Mouse (Mus musculus) testis, postnatal 14 days (tissue): ENCODE measurements at regions not wholly inside any gene's neighbourhood (a gene's known extent, or its start where the extent isn't known, plus 50 kb on each side); places are given as distances from the start of the nearest gene placed in this dataset.

Experiments used
- DNase-seq: peaks from one replicate; pipeline ENCODE4 v3.0.0; 2021; ENCODE audit warnings: low spot score

DNA sequence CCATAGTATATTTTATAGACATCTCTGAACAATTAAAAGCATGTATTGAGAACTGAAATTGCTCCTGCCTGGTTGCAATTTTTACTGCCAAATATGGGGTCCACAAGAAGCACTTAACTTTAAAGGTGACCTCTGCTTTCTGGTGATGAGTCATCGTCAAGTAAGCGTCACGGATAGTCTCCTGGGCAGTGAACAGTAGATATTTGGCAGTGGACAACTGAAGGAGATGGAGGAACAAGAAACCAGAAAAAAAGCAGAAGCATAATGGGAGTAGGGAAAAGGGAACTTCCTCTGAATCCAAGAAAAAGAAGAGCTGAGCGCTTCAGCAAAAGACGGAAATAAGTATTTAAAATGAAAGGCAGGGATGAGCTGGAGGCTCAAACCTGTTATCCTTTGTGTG lies 199.3 kb downstream of the Sox4 start:
- no peak for DNase-seq

DNA sequence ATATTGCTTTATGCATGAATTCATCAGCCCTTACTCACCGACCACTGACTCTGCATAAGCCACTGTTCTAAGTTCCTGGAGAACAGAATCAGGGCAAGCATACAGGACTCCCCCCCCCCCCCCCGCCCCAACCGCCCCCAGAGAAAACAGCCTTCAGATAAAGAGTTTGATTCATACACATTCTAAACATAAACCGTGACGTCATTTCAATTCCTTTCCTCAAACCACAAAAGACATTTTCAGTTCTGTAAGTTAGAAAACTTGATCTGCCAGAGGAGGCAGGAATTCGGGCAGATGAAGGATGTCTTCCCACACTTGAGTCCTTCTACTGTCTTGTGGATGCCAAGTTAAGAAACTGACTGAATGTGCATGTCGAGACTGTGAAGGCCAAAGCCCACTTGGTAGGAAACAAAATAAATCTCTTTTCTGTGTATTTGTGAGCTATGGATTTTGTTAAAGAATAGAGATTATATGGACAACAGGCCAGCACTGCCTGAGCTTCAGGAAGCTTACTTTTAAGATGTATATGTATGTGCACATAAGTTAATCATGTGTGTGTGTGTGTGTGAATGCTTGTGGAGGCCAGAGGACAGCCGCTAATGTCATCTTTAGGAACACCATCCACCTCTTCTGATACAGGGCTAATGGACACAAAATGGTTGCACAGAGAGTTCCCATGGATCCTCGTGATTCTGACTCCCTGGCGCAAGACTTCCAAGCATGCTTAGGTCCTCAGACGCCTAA lies 202.4 kb downstream of the Sox4 start:
- no peak for DNase-seq

DNA sequence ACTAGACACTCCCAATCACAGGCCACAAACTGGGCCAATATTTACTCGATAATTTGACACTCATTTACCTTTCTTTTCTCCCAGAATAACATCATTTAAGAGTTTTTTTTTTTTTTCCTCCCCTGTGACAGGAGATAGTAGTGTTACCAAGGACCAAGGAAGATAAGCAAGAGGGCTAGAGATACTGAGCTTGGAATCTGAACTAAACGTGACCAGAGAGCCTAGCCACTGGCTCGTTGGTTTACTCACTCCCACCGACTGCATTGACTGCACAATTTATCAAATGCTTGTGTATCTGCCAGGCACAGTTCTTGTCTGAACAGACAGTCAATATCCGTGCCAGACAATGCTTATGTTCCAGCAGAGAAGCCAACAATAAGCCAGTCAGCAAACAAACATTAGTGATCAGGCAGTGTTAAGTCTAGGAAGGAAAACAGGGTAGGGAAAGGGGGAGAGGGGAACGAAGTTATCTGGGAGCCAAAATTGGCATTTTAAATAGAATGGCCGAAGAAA lies 213.3 kb downstream of the Sox4 start:
- no peak for DNase-seq

DNA sequence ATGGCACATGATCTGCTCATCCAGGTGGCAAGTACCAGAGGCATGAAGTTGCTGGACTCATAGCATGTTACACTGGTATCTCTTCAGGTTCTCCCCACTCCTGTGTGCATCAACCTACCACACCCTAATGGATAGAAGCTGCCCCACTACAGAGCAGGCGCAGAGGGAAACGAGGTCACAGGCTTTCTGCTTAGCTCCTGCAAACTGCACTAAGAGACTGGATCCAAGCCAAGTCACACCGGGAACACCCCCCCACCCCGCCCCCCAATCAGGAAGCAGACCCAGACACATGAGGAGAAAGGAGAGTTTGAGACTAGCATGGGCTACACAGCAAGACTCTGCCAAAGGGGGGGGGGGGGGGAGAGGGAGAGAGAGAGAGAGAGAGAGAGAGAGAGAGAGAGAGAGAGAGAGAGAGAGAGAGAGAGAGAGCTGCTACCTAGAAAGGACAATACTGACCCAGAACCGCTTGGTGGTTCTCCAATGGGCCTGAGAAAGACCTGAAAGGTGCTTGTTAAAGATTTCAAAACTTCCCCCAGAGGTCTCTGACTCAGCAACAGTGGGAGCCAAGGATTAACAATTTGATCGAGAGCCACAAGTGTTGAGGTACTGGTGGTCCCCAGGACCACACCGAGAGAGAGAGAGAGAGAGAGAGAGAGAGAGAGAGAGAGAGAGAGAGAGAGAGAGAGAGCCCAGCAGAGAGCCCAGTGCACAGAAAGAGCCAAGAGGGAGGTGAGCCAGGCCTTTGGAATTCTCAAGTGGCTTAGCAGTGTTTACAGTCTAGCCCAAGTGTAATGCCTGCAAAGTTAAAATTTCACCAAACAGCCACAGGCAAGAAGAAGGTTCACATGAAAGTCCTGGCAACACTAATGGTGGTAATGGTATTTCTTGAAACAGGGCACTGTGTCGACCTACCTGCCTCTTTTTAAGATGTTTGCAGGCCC lies 215.1 kb downstream of the Sox4 start:
- no peak for DNase-seq

DNA sequence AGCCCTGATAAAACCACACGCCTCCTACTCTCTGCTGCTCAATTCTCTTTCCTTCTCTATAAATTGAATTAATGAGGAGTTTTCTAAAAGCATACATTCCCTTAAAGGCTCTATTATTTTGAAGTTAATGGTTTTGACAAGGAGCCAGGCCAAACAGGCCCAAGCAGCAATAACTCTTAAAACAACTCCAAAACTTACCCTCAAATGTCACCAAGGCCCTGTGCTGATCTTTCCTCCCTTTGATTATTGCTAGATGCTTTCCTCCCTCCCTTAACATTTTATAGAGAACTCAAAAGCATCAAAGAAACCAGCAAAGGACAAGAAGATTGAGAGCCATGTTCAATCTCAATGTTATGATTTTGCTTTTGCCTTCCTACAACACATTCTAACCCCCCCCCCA lies 221.0 kb downstream of the Sox4 start:
- DNase-seq = no peak

DNA sequence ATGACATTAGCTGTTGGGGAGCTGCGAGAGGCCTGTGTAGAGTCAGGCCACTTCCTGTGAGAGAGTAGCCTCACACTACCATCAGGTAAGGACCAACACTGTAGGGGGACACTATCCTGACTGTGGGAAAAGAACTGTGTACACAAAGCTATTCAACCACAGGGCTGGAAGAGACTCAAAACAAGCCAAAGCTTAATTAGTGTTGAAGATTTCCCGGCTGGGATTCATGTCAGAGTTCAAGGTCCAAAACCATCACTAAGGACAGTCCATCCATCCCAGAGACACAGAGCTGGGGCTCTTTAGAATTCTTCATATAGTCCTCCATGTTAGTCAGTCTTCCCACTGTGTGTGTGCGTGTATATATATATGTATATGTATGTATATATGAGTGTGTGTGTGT lies 221.5 kb downstream of the Sox4 start:
- no peak for DNase-seq

DNA sequence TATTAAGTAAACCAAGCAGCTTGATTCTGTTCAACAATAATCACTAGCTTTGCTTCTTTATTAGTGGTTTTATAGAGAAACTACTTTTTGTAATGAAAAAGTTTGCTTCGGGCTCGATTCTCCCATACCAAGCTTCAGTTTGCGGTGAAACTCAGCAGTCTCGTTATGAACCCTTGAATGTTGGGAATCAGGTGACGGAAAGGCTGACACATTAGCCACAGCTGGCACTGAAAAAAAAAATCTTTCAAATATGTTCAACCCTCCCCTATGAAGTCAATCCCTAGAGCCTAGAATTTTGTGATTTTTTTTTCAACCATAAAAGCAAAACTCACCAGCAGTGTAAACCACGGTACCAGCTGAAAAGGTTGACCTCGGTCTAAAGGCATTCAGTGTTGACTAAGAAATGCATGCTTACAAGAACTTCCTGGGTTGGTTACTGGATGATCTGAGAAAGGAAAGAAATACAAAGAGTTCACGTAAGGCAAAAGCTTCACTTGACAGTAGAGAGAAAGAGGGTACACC lies 223.4 kb downstream of the Sox4 start:
- no peak for DNase-seq

DNA sequence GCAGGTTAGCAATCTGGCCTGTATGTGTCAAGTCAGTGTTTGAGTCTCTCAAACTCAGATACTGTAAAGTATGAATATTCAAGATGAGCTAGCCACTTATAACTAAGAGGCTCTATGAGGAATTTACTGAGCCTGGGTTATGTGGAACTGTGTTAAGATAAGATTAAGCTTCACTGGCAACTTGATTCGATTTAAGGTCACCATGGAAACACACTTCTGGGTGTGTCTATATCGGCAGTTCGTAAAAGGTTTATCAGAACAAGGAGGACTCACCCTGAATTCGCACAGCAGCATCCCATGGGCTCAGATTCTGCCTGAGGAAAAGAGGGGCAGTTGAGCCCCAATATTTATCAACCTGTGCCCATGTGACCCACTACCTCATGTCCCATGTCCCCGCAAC lies 224.7 kb downstream of the Sox4 start:
- DNase-seq = no peak

DNA sequence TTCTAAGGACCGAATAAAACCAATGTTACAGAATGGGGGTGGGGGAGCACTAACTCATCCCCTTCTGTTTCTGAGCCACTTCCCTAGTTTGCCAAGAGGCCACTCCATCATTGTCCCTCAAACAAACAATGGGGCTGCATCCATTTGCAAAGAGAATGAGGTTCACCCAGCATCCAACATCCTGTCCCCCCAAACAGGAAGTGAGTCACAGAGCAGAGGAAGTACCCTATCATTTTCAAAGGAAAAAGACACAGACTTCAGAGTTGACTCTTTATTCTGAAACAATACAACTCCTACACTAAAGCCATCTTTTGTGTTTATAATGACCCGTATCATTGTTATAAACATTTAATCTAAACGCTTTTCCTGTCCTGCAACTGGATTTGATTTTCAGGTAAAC lies 229.2 kb downstream of the Sox4 start:
- DNase-seq = no peak

DNA sequence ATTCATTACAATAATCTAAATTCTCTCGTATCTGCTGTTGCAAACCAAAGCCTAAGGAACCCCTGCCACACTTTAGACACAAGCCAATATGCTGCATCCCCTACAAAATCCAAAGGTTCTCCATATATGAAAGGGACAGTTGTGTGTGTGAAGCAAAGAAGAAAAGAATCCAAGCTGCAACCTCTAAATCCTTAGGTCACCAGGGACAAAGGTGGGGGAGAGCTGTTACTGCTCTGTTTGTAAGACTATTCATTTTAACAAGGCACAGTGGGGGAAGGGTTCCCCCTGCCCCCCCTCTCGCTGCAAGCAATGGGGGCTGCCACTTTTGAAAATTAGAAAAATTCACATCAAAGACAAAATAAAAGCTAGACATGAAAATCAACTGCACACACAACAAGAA lies 231.4 kb downstream of the Sox4 start:
- no peak for DNase-seq

DNA sequence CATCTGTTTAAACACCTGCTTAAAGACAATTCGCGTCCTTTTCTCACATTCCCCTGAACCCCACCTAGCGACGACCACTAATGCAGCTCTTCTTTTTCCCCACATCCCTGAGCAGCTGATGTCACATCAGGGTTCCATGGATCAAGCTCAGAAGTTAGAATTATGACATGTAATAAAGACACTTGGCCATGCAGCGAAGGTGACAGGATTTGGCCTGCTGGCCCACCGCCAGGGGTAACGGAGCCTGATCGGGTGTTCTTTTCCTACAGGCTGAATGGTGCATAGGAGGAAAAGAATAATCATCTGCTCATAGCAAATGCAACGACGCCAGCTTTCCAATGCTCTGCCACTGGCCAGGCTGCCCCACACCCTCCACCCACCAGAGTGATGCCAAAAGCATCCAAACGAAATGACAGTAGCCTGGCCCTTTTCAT lies 231.9 kb downstream of the Sox4 start:
- DNase-seq = no peak

DNA sequence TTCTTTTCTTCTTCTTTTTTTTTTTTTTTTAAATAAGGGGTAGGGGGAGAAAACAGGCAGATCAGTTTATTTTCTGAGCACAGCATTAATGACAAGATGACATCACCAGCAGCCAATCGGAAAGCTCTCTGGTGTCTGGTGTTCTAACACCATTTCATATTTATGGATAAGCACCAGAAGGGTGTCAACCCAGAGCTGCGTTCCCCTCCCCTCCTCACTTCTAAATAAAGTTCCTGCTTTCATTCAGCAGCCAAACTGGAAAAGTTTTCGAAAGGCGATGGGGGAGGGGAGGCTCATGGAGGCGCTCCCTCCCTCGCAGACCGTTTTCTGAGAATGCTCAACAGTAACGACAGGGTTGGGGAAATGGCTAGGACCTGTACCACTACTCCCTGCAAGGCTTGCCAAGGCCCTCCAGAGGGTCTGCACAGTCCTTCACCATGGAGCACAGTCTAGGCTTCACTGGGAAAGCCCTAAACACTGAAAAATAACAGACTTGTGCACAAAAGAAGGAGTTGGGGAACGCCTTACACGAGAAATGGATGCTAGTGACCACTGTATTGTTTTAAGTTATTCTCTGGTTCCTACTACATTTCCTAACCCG lies 232.8 kb downstream of the Sox4 start:
- no peak for DNase-seq

DNA sequence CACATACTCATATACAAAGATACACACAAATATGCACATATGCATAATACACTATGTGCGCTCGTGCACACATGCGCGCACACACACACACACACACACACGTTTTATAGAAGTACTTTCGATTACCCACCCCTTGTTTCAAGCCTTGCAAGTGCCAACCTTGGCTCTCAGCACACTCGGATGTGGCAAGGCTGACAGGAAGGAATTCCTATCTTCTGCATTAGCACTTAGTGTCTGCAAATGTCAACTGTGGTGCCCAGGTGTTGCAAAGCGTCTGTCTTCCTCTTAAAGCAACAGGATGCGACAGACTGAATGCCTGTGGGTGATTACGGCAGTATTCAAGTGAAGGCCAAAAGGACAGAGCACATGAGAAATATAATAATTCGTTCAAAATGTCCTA lies 233.3 kb downstream of the Sox4 start:
- DNase-seq = no peak

DNA sequence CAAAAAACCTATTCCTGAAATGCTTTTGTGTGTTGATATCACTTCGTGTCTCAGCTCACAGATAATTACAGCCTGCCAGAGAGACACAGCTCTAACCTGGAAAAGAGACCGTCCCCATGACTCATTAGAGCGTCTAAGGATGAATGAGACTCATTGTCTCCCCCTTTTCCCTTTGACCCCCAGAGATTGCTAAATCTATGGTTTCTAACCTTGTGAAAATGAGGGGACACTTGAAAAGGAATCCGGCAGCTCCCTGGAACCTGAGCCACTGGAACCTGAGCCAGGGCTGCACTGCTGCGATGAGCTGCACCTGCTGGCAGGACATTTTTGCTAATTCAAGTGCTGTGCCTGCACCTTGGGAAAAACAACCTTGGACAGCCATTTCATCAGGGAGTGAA lies 234.6 kb downstream of the Sox4 start:
- no peak for DNase-seq

DNA sequence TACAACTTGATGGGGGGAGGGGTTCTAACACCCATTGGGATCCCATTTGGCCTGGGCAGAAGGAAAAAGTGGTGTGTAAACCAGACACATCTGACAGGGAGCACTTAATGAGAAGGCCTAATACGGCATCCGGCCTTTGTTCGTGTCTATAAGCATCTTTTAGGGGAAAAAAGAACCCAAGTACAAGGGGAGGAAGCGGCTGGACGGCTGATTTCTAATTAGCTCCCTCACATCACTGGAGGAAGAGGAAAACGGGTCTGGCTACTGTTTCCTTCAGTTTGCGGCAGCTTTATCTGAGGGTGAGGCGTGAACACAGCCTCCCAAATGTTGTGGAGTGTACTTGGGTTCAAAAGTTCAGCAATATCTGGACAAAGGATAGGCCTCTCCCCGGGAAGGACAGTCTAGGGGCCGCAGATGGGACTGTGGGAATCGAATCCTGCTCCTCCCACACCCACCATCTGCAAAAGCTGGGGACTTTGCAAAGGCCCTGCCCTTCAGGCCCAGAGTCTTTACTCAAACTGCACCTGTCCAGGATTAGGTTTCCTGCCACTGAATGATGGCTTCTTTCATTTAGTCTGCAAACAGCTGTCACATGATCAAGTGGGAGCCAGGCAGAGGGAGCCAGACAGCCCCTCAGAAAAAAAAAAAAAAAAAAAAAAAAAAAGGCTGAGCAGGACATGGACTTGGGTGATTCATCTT lies 235.2 kb downstream of the Sox4 start:
- DNase-seq = peak; percentile 13

DNA sequence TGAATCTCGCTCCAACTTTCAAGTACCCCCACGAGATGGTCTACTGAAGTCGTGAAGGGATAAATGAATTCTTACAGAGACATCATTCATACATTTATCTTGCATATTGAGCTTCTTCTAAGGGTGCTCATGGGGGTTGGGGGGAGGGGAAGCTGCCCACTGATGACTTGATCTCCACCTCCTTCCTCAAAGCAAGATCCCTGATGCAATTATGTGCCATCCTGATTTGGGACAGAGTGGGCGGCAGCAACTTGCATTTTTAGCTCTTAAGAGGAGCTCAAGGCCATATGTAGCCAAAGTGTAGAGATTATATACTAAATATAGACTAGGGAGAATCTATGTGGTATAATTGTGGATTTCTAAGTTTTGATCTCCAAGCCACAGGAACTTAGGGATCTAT lies 236.1 kb downstream of the Sox4 start:
- DNase-seq = no peak

DNA sequence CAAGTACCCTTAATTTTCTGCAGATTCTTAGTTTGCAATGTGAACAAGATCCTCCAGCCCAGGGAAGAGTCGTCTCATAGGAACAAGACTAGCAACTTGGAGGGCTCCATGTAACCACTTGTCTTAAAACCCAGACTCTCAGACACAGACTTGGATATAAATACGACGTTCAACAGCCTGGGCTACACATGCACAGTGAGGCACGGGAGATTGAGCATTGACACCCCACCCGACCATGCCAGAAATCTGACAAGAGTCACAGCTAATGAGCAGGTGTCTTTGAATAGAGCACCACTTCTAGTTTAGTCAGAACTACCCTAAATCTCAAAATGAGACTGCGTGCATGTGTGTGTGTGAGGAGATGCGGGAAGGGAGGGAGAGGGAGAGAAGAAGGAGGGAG lies 243.5 kb downstream of the Sox4 start:
- no peak for DNase-seq

DNA sequence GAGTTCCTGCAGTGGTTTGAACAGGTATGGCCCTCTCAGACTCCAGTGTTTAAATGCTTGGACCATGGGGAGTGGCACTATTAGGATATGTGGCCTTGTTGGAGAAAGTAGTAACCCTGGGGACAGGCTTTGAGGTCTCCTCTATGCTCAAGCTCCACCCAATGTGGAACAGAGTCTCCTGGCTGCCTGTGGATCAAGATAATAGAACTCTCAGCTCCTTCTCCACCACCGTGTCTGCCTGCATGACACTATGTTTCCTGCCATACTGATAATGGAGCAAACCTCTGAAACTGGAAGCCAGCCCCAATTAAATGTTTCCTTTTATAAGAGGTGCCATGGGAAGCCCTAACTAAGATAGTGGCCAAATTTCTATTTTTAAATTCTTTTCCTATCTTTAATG lies 252.2 kb downstream of the Sox4 start:
- DNase-seq = no peak

DNA sequence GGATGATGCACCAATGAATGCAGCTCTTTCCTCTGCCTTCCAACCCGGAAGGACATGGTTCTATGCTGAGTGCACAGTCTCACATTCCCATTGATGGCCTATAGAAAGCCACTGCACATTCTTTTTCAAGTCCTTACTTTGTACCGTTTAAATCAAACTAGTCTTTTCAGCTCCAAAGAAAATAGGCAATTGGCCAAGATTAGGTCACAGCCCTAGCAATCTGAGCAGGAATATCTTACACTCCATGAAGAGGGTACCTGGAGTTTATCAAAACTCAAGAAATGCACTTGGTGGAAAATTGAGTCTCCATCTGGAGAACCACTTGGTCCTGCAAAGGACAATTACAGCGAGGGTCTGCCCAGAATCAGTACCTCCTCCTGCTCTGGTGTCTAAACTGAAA lies 253.4 kb downstream of the Sox4 start:
- DNase-seq = no peak

DNA sequence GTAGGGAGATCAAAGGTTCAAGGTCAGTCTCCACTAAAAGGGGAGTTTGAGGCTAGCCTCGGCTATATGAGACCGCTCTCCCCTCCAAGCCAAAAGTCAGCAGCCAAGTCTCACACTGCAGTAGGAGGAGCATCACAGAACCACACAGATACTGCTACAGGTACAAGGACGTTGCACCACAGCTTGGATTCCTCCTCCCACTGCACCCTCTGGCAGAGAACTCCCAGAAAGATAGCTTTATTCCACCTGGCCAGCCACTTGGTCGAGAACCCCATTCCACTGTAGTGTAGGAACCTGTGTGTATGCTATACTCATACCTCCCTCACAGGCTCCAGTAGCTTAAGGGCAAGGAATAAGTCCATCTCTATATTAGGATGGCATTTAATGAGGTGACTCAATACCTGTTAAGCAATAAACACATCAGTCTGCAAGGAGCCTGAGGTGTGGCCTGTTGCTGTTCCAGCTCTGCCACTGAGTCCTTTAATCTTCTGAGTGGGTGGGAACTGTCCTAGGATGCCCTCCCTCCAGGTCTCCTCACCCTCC lies 254.0 kb downstream of the Sox4 start:
- no peak for DNase-seq

DNA sequence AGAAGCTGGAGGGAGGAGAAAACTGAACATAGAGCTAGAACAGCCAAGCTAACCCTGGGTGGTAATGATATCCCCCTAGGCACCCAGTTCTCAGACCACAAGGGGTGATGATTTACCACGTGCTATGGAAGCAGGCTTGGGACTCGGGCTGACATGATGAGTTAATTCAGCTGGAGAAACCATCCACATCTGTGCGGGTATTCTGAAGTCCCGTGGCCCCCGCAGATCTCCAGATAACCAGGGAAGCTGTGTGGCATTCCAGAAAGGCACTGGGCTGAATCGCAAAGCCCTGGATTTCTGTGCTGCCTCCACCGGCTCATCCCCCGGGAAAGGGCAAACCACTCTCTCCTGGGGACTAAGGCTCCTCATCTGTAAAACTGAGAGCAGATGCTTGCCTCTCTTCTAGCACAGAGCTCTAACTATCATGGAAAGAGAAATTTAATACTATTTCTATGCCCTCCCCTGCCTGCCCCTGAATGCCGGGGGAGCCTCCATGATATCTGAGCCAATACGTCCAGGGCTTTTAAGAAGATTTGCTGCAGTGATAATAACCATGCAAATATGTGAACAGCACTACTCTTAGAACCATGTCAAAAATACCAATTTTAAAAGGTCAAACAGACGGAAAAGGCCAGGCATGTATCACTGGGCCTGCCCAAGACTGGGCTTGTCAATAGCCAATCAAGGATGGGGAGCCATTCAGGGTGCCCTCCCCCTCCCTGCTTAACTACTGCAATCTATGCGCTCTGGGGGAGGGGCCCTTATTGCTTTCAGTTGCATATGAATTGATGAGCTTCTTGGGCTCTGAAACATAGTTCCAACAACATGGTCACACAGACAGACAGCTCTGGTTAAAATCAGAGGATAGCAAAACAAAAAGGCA lies 255.5 kb downstream of the Sox4 start:
- DNase-seq = no peak
